Mouse (Mus musculus) forebrain, embryonic 16.5 days (tissue): Measurements from ENCODE around the gene Fbxw4. TPM values are rescaled to one million over a fixed set of nuclear protein-coding genes. Genes with fewer than 3 reads are reported as not detected.

Source experiments
- ATAC-seq: fragments of 200-750 bp; cut with Nextera tagmentation; 2 replicates; pipeline ENCODE4 v1.8.0; 2017; ENCODE audit warnings: mild to moderate bottlenecking, moderate library complexity
- H3K27ac ChIP-seq: fragments of 300-500 bp; sonication (generic); 2 replicates; pipeline ENCODE4 v1.5.1; 2014; ENCODE audit warnings: low read length, control low read depth
- H3K27me3 ChIP-seq: fragments of 300-500 bp; sonication (generic); replicated peaks from 2 replicates; pipeline ENCODE4 v1.6.1; 2014; ENCODE audit warnings: low read length; ENCODE audit not compliant: control insufficient read depth, insufficient read depth
- H3K36me3 ChIP-seq: fragments of 300-500 bp; sonication (generic); 2 replicates; pipeline ENCODE4 v1.6.1; 2014; ENCODE audit not compliant: control insufficient read depth, insufficient read depth
- H3K4me1 ChIP-seq: fragments of 300-500 bp; sonication (generic); replicated peaks from 2 replicates; pipeline ENCODE4 v1.6.1; 2014; ENCODE audit warnings: low read length; ENCODE audit not compliant: control insufficient read depth, insufficient read depth
- H3K4me2 ChIP-seq: fragments of 300-500 bp; sonication (generic); 2 replicates; pipeline ENCODE4 v1.6.1; 2014; ENCODE audit warnings: mild to moderate bottlenecking, low read length, control low read depth
- H3K4me3 ChIP-seq: fragments of 300-500 bp; sonication (generic); replicated peaks from 2 replicates; pipeline ENCODE4 v1.5.1; 2014; ENCODE audit warnings: mild to moderate bottlenecking, low read length, control low read depth
- H3K9ac ChIP-seq: fragments of 300-500 bp; sonication (generic); replicated peaks from 2 replicates; pipeline ENCODE4 v1.6.1; 2014; ENCODE audit warnings: low read depth, low read length, control low read depth
- H3K9me3 ChIP-seq: fragments of 300-500 bp; sonication (generic); 2 replicates; pipeline ENCODE4 v1.6.1; 2016; ENCODE audit warnings: low read length; ENCODE audit not compliant: control insufficient read depth
- WGBS: fragments of 180-500 bp; shearing (Covaris S2); extraction: QIAGEN DNeasy Blood & Tissue Kit; methylation state at CpG from one replicate; pipeline ENCODE4 v1.1.7; 2014; 5-methylcytosine and 5-hydroxymethylcytosine counted together
- polyA plus RNA-seq: library from polyadenylated mRNA; unstranded; fragments of >200 nt; fragmentation: Nextera tagmentation; extraction: Ambion mirVana; gene quantifications from 2 replicates; pipeline ENCODE4 v1.2.1, GENCODE M21; 2015

The Fbxw4 gene
- polyA plus RNA-seq, 1 experiment from 2014 or later, result 5.7 TPM

GRCm38 (mm10) chr19:45608648-45609339 is 51.3 kb downstream of the Fbxw4 start:
- Histone ChIP-seq H3K9me3 (no peaks in the 10 kb centered on the region), H3K4me3 (no peak overlapping the region), H3K4me2 (no peak overlapping the region), H3K27ac (no peak overlapping the region), H3K36me3 (no peaks in the 10 kb centered on the region), H3K4me1 (peaks cover 10% of the 10 kb centered on the region), H3K27me3 (peaks cover 24% of the 10 kb centered on the region), H3K9ac (no peak overlapping the region)
- ATAC-seq, result no peak
- WGBS, result 75% methylated on average over 13 of the region's 13 CpGs

GRCm38 (mm10) chr19:45607479-45607878 is 52.6 kb downstream of the Fbxw4 start:
- H3K4me1 ChIP-seq, result peaks cover 10% of the 10 kb centered on the region
- H3K4me3 ChIP-seq, result no peak overlapping the region
- H3K9me3 ChIP-seq, result no peaks in the 10 kb centered on the region
- peak; percentile 72 for ATAC-seq
- no peaks in the 10 kb centered on the region for H3K36me3 ChIP-seq
- H3K27me3 ChIP-seq, result peaks cover 34% of the 10 kb centered on the region
- WGBS, result 10% methylated on average over 7 of the region's 7 CpGs
- no peak overlapping the region for H3K4me2 ChIP-seq
- no peak overlapping the region for H3K9ac ChIP-seq
- no peak overlapping the region for H3K27ac ChIP-seq

GRCm38 (mm10) chr19:45606701-45607100 is 53.4 kb downstream of the Fbxw4 start:
- Histone ChIP-seq H3K9me3 (no peaks in the 10 kb centered on the region), H3K27me3 (peaks cover 39% of the 10 kb centered on the region), H3K4me3 (no peak overlapping the region), H3K9ac (no peak overlapping the region), H3K27ac (no peak overlapping the region), H3K36me3 (peaks cover 4% of the 10 kb centered on the region; the same call in 1 of the 2 replicates), H3K4me2 (no peak overlapping the region), H3K4me1 (peaks cover 10% of the 10 kb centered on the region)
- ATAC-seq, result no peak
- 47% methylated on average over 4 of the region's 4 CpGs for WGBS

GRCm38 (mm10) chr19:45602606-45603005 is 57.5 kb downstream of the Fbxw4 start:
- H3K4me2 ChIP-seq, result no peak overlapping the region
- H3K9ac ChIP-seq, result no peak overlapping the region
- WGBS, result 94% methylated on average over 5 of the region's 5 CpGs
- no peak overlapping the region for H3K27ac ChIP-seq
- H3K4me3 ChIP-seq, result no peak overlapping the region
- H3K9me3 ChIP-seq, result no peaks in the 10 kb centered on the region
- ATAC-seq, result no peak
- H3K36me3 ChIP-seq, result peaks cover 4% of the 10 kb centered on the region; the same call in 1 of the 2 replicates
- peaks cover 7% of the 10 kb centered on the region for H3K4me1 ChIP-seq
- H3K27me3 ChIP-seq, result peaks cover 74% of the 10 kb centered on the region

- H3K27me3 ChIP-seq, result peaks cover 85% of the 10 kb centered on the region
- peaks cover 6% of the 10 kb centered on the region; the same call in 1 of the 2 replicates for H3K4me1 ChIP-seq
These were observed 63.0 kb downstream of the Fbxw4 start for GRCm38 (mm10) chr19:45597106-45597505.

GRCm38 (mm10) chr19:45596434-45596833 is 63.7 kb downstream of the Fbxw4 start:
- peaks cover 6% of the 10 kb centered on the region; the same call in 1 of the 2 replicates for H3K4me1 ChIP-seq
- WGBS, result 16% methylated on average over 6 of the region's 6 CpGs
- peak; percentile 47; the same call in 1 of the 2 replicates for ATAC-seq
- no peaks in the 10 kb centered on the region for H3K9me3 ChIP-seq
- H3K36me3 ChIP-seq, result no peaks in the 10 kb centered on the region
- no peak overlapping the region for H3K9ac ChIP-seq
- no peak overlapping the region for H3K4me3 ChIP-seq
- H3K4me2 ChIP-seq, result no peak overlapping the region
- H3K27me3 ChIP-seq, result peaks cover 87% of the 10 kb centered on the region
- no peak overlapping the region for H3K27ac ChIP-seq

More at GRCm38 (mm10) chr19:45597106-45597505, 63.0 kb downstream of the Fbxw4 start:
- Histone ChIP-seq H3K4me2 (no peak overlapping the region), H3K27ac (no peak overlapping the region), H3K9ac (no peak overlapping the region), H3K36me3 (peaks cover 2% of the 10 kb centered on the region; the same call in 1 of the 2 replicates), H3K9me3 (no peaks in the 10 kb centered on the region), H3K4me3 (no peak overlapping the region)
- ATAC-seq, result no peak
- 57% methylated on average over 4 of the region's 4 CpGs for WGBS

- WGBS, result 3% methylated on average over 7 of the region's 7 CpGs
- no peak overlapping the region for H3K4me3 ChIP-seq
These were observed 64.1 kb downstream of the Fbxw4 start for GRCm38 (mm10) chr19:45596019-45596418.

GRCm38 (mm10) chr19:45595481-45595880 is 64.6 kb downstream of the Fbxw4 start:
- Histone ChIP-seq H3K9me3 (no peaks in the 10 kb centered on the region), H3K9ac (no peak overlapping the region), H3K4me1 (peaks cover 6% of the 10 kb centered on the region; the same call in 1 of the 2 replicates), H3K27me3 (peaks cover 80% of the 10 kb centered on the region), H3K4me2 (no peak overlapping the region), H3K36me3 (no peaks in the 10 kb centered on the region), H3K4me3 (no peak overlapping the region), H3K27ac (no peak overlapping the region)
- 83% methylated on average over 6 of the region's 6 CpGs for WGBS
- ATAC-seq, result no peak

More at GRCm38 (mm10) chr19:45596019-45596418, 64.1 kb downstream of the Fbxw4 start:
- Histone ChIP-seq H3K4me1 (peaks cover 6% of the 10 kb centered on the region; the same call in 1 of the 2 replicates), H3K9me3 (no peaks in the 10 kb centered on the region), H3K27me3 (peaks cover 84% of the 10 kb centered on the region), H3K27ac (no peak overlapping the region), H3K36me3 (no peaks in the 10 kb centered on the region), H3K9ac (no peak overlapping the region), H3K4me2 (no peak overlapping the region)
- ATAC-seq, result peak; percentile 95

GRCm38 (mm10) chr19:45594079-45594478 is 66.0 kb downstream of the Fbxw4 start:
- no peak overlapping the region for H3K27ac ChIP-seq
- peaks cover 66% of the 10 kb centered on the region for H3K27me3 ChIP-seq
- no peak overlapping the region for H3K4me3 ChIP-seq
- no peak overlapping the region for H3K4me2 ChIP-seq
- H3K9ac ChIP-seq, result no peak overlapping the region
- H3K9me3 ChIP-seq, result no peaks in the 10 kb centered on the region
- no peaks in the 10 kb centered on the region for H3K36me3 ChIP-seq
- 92% methylated on average over 7 of the region's 7 CpGs for WGBS
- ATAC-seq, result no peak
- H3K4me1 ChIP-seq, result peaks cover 6% of the 10 kb centered on the region; the same call in 1 of the 2 replicates
